Mouse (Mus musculus): ENCODE data around the gene Lmna.

Gene Lmna

GRCm38 (mm10) chr3:88509692-88510420 lies at the start of gene Lmna:
Gene Lmna, minus strand, starts transcription at chr3:88509956.
- DNase-seq = peak; percentile 97

- DNase-seq = no peak
Observed at GRCm38 (mm10) chr3:88556616-88557015, 46.9 kb upstream of the Lmna start.

- DNase-seq = no peak
Observed at GRCm38 (mm10) chr3:88555731-88556130, 46.0 kb upstream of the Lmna start.

GRCm38 (mm10) chr3:88555069-88555605 lies 45.4 kb upstream of the Lmna start:
- DNase-seq = no peak

- no peak for DNase-seq
Observed at GRCm38 (mm10) chr3:88553880-88554586, 44.3 kb upstream of the Lmna start.

GRCm38 (mm10) chr3:88553525-88553879 lies 43.7 kb upstream of the Lmna start, which contains the start of gene Ubqln4:
Gene Ubqln4, plus strand, starts transcription at chr3:88553758.
- peak; percentile 96 for DNase-seq

GRCm38 (mm10) chr3:88552676-88553524 lies 43.1 kb upstream of the Lmna start, which contains the start of gene Lamtor2:
Gene Lamtor2, minus strand, starts transcription at chr3:88553074.
- peak; percentile 99 for DNase-seq

GRCm38 (mm10) chr3:88552082-88552645 lies 42.4 kb upstream of the Lmna start:
- DNase-seq = peak; percentile 53

- DNase-seq = peak; percentile 25
Observed at GRCm38 (mm10) chr3:88551586-88551985, 41.8 kb upstream of the Lmna start.

- peak; percentile 69 for DNase-seq
Observed at GRCm38 (mm10) chr3:88548180-88548917, 38.6 kb upstream of the Lmna start, which contains the start of gene Rab25. Gene Rab25, minus strand, starts transcription at chr3:88548300.

GRCm38 (mm10) chr3:88546674-88547418 lies 37.1 kb upstream of the Lmna start:
- DNase-seq = no peak

- DNase-seq = no peak
Observed at GRCm38 (mm10) chr3:88544955-88545591, 35.3 kb upstream of the Lmna start.

GRCm38 (mm10) chr3:88544514-88544913 lies 34.8 kb upstream of the Lmna start:
- DNase-seq = peak; percentile 65

- peak; percentile 25 for DNase-seq
Observed at GRCm38 (mm10) chr3:88543651-88544410, 34.1 kb upstream of the Lmna start.

GRCm38 (mm10) chr3:88543174-88543573 lies 33.4 kb upstream of the Lmna start:
- DNase-seq = peak; percentile 12

GRCm38 (mm10) chr3:88542486-88542885 lies 32.7 kb upstream of the Lmna start:
- DNase-seq = no peak

- DNase-seq = peak; percentile 16
Observed at GRCm38 (mm10) chr3:88541622-88542401, 32.1 kb upstream of the Lmna start.

GRCm38 (mm10) chr3:88540085-88540484 lies 30.3 kb upstream of the Lmna start:
- peak; percentile 14 for DNase-seq

- DNase-seq = peak; percentile 14
Observed at GRCm38 (mm10) chr3:88539397-88539796, 29.6 kb upstream of the Lmna start.

All from kidney, postnatal 10 days (tissue).